Mouse (Mus musculus) retina, postnatal 1 day (tissue): ENCODE data around the gene Hcfc1r1.
A peak's percentile ranks its signal among the peaks of the same experiment; 100 is the strongest.

Source experiments
- DNase-seq: peaks from one replicate; pipeline ENCODE4 v3.0.0-alpha.2; 2012

Gene Hcfc1r1

DNA sequence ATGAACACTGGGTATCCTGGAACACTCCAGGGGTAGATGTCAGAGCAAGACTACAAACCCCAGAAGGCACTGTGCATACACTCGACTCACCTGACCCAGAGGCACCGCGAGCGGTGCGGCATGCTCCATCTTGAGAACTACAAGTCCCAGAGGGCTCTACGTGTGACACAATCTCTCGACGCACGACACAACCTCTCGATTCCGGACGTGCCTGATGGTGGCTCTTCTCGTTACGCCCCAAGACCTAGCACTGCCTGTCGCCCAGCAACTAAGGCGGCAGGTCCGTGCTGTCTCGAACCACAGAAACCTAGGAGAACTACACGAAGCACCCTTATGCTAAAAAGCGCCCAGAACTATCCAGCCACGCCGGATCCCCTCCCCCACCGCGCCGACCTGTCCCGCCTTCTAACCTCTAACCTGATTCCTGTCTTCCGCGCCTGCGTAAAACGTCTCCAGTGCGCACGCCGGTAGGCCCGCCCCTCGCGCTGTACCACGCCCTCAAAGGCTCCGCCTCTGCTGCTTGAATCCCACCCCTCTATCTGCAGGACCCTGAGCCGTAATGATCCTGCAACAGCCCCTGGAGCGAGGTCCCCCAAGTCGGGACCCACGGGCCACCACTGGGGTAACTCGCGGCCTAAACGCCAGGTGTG lies at the start of gene Hcfc1r1, which contains the start of gene Thoc6:
TSS of gene Hcfc1r1 (plus strand) at position 173 of the 650 bp plus-strand sequence.
TSS of gene Thoc6 (minus strand) at position 459 of the 650 bp plus-strand sequence.
- DNase-seq: peak; percentile 96

DNA sequence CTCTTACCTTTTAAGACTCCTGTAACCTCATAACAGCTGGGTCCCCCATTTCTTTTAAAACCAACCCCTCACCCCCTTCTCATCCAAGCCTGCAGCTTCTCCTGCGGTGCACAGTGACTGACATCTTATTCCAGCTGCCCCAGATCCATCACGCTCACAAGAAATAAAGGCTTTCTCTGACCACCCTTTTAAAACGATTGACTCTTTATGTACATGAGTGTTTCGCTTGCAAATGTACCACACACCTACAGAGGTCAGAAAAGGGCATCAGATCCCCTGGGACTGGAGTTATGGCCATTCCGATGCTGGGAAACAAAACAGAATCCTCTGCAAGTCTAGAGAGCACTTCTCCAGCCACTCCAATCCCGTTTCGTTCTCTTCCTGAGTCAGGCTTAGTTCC lies 45.6 kb upstream of the Hcfc1r1 start:
- no peak for DNase-seq

DNA sequence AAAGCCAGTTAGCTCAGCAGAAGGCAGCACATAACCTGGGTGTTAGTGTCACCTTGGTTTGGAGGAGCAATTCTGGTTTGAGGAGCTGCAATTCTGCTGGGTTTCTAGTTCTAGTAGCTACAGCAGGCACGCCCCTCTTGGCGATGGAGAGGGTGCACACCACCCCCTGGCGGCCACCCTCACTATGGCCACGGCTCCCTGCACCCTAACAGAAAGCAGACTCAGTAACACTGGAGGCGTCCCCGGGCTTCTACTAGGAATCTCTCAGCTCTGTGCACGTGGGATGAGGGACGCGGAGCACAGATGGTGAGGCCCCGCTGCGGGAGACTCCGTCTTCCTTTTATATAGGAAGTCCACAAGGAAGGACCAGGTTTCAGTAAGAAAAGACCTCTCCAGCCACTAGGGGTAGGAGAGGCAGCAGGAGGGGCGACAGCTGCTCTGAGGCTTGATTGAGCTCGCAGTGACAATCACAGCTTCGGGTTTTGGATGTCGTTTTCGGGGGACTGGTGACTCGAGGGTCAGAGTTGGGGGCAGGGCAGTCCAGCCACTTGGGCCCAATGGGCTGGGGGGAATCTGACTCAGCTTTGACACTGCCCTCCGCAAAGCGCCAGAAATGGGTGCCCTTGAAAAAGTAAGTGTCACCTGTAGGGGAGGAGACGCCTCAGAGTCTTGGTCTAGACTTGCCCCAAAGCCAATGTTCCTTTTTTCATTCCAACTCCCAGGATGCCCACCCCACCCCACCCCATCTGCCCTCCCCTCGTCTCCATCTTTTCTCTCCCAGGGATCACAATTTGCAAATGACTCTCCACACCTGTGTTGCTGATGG lies 43.0 kb upstream of the Hcfc1r1 start:
- peak; percentile 84 for DNase-seq

DNA sequence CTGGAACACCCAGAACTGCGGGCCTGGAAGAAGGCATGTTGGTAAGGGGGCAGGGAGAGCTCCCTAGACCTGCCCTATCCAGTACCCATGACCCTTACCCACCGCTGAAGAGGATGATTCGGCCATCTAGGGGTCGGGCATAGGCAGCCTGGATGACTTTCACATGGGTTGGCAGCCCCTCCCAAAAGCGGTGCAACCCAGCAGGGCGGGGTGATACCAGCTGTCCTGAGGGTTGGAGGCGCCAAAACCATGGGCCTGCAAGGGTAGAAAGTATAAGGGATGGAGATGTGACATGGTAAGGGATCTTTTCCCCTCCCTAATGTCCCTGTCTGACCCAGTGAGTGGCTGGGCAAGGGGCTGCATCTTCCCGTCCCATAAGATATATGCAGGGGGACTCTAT lies 42.2 kb upstream of the Hcfc1r1 start:
- DNase-seq: no peak

DNA sequence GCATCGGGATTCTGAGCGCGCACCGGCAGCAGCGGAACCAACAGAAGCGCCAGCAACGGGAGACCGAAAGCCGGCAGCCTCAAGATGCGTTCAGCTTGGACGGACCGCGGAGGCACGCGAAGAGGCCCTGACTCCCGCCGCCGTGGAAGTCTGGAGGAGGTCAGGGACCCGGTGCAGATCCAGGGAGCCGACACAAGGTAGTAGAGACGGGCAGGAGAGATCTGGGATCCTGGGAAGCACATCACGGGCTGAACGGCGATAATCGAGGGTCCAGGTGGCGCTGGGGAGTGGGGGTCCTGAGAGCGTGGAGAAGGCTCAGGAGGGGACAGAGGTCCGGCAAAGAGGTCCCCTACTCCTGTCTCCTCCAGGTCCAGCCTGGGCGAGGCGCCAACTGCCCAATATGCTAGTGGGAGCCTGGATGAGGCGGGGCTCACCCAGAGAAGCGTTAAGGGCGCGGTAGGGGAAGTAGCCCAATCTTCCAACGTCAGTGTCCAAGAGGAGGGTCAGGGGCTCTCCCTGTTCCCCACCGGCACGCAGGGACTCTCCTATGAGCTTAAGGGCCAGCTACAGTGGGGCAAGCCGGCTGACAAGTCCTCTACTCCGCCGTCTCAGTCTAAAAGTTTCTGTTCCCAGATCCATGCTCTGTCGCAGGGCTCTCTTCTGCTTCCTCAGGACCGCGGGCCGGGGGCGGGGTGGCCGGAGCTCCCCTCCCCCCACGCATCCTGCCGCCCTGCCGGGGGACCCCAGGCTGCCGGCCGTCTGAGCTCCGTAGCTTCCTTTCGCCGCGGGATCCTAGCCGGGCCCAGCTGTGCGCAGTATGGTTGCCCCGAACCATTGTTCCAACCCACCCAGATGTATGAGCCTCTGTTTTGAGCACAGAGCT lies 28.5 kb upstream of the Hcfc1r1 start, which contains the start of gene Mmp25:
TSS of gene Mmp25 (minus strand) at position 665 of the 883 bp plus-strand sequence.
- peak; percentile 43 for DNase-seq

DNA sequence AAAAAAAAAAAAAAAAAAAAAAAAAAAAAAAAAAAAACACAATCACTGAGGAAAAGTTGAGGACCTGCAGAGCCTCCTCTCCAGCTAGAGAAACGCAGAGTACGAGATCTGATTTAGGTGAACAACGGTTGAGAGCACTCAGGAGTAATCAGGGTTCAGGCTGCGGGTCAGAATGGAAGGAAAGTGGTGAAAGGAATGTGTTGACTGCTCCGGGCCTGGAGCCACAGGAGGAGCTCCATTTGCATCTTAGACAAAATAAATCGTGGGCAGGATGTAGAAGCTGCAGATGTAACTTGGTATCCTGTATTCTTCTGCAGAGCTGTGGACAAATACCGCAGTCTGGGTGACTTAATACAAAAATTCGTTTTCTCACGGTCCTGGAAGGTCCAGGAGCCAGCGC lies 27.5 kb upstream of the Hcfc1r1 start:
- DNase-seq: no peak

DNA sequence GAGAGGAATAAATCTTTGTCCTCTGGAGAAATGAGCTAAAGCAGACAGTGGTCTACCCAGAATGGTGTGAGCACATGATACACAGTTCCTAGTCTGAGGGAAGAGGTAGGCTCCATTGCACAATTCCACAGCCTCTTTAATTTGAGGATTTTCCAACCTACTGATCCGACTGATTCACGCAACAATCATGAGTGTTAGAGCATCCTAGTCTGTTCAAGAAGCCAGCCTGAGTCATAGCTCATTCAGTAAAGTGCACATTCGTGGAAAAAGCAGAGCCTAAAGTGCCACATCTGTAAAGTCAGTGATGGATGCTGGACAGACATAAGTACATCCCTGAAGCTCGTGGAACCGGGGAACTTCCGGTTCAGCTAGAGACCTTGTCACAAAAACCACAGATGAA lies 22.0 kb upstream of the Hcfc1r1 start:
- no peak for DNase-seq

DNA sequence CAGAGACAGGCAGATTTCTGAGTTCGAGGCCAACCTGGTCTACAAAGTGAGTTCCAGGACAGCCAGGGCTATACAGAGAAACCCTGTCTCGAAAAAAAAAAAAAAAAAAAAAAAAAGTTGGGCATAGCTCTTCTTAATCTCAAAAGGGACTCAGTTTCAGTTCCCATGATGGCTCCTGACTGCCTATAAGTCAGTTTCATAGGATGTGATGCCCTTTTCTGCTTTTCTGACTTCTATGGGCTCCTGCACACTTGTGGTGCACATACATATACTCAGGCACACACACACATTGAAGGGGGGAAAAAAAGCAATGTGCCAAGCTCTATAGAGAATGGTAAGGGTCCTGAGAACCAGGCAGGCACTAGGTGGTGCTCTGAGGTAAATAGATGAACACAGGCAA lies 20.1 kb upstream of the Hcfc1r1 start:
- DNase-seq: no peak

DNA sequence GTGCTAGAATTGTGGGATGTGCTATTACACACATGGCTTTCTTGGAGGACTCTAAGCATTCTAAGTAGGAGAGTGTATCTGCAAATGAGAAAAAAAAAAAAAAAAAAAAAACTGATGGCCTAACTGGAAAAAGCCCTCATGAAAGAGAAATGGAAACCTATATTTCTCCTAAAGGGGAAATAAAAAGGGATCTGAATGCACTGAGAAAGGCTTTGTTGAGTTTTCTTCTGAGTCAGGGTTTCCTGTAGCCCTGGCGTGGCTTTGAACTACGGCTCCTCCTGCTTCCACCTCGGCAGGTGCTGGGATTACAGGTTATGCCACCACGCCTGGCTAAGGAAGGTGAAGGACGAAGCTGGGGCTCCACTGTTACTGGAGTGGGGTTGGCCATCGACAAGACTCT lies 19.4 kb upstream of the Hcfc1r1 start:
- no peak for DNase-seq

DNA sequence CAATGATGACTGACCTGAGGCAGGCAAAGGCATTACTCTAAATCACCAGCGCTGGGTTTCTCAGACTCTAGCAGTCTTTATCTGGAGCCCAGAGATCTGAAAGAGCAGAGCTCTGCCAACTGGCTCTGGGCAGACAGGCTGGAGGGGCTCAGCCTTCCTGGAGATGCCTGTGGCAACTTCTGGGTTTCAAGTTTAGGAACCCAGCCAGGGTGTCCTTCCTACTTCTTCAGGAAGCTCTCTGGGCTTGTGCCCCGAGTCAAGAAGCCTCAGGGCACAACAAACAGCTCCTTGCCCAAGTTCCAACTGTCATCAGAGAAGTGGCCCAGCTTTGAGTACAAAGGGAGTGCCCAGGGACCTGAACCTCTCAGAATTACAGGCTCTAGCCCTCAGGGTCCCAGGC lies 19.0 kb upstream of the Hcfc1r1 start:
- DNase-seq: no peak

DNA sequence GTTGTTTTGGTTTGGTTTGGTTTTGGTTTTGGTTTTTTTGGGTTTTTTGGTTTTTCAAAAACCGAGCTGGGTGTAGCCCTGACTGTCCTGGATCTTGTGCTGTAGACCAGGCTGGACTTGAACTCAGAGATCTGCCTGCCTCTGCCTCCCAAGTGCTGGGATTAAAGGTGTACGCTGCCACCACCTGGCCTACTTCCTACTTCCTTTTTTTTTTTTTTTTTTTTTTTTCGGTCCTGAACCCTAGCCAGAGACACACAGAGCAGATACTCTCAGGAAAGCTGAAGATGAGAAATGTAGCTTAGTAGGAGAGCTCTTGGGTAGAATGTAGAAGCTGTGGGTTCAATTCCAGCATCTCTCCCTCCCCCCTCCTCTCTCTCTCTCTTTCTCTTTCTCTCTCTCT lies 14.9 kb upstream of the Hcfc1r1 start:
- DNase-seq: no peak

DNA sequence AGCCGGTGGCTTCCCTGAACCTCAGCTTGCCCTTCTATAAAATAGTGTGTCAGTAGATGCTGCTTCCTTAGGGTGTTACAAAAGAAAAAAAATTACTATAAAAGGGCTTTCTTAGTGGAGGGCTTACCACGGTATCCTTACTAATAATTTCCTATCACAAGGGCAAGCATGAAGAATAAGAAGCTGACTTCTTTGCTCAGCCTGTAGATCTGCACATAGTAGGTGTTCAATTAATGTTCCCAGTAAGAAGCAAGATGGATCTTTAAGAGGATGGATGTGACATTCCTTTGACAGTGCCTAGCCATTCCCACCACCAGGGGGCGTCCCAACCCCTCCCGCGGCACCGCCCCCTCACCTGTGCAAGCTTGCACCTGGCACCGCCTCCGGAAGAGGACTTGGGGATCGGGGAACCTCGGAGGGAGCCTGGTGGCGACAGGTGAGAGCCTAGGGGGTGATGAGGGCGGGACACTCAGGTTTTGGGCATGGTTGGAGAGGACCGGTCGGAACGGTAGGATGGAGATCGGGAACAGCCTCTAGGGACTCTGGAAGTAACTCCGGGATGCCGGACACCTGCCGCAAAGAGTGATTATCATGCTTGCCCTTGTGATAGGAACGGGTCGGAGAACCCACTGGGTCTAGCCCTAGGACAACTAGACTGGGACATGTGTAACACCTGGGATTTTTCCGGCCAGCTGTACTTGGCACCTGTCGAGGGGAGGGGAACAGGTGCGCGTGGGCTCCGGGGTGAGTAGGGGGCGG lies 13.1 kb upstream of the Hcfc1r1 start, which contains the start of gene Bicdl2:
TSS of gene Bicdl2 (plus strand) at position 390 of the 759 bp plus-strand sequence.
- DNase-seq: peak; percentile 16

DNA sequence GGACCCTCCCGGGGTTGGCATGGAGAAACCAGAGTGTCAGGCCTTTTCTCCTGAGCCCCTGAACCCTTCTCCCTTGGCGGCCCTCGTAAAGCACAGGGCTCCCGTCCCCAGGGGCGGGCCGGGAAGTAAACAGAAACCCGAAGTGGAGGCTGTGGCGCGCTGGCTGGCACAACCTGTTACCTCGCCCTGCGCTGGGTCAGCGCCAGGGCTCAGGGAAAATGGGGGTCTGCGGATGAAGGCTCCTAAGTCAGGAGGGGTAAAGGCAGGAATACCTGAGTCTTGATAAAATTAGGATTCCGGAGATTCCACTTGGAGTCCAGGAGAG lies 12.6 kb upstream of the Hcfc1r1 start:
- DNase-seq: no peak

DNA sequence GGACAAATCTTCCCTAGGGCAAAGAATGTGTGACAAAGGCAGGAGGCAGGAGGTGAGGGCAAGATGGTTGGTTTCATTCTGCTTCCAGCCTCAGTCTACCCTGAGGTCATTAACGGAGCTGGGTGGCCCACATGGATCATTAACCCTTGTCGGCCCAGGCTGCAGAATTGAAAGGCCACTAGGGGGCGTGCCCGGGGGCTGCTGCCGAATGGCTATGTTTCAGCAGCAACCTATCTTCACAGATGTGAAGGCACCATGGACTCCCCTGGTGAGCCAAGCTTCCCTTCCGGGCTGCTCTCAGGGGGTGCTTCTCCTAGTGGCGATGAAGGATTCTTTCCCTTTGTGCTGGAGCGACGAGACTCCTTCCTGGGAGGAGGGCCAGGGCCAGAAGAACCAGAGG lies 11.9 kb upstream of the Hcfc1r1 start:
- DNase-seq: peak; percentile 34

DNA sequence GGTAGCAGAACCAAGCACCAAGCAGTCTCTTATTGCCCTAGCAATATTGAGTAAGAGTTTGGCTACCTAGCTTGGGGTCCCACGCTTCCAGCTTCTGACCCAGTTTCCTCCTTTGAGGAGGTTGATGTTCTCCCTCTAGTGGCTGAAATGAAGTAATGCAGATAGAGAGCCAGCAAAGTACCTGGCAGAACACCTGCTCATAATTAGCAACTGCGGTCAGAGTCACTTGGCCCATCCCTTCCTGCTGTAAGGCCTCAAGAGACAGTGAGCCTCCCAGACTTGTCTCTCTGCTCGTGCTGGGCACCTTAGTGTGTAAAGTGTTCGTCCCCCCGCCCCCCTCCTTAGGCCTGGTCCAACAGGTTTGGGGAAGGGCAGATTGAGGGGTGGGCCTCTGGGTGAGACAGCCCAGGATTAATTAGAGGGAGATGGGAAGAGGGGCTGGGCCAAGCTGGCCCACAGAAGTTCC lies 8.8 kb upstream of the Hcfc1r1 start:
- peak; percentile 74 for DNase-seq

DNA sequence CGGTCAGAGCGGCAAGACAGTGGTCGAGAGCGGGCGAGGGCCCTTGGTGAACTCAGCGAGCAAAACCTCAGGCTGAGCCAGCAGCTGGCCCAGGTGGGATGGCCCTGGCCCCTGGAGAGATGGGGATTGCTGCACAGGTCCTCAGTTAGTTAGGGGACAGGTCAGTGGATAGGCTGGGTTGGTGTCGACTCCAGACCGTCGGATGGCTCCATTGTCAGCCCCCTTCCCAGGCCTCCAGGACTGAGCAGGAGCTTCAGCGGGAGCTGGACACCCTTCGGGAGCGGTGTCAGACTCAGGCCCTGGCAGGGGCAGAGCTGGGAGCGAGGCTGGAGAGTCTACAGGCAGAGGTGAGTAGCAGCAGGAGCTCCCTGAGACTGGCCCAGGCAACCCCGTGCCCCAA lies 7.9 kb upstream of the Hcfc1r1 start:
- DNase-seq: no peak

DNA sequence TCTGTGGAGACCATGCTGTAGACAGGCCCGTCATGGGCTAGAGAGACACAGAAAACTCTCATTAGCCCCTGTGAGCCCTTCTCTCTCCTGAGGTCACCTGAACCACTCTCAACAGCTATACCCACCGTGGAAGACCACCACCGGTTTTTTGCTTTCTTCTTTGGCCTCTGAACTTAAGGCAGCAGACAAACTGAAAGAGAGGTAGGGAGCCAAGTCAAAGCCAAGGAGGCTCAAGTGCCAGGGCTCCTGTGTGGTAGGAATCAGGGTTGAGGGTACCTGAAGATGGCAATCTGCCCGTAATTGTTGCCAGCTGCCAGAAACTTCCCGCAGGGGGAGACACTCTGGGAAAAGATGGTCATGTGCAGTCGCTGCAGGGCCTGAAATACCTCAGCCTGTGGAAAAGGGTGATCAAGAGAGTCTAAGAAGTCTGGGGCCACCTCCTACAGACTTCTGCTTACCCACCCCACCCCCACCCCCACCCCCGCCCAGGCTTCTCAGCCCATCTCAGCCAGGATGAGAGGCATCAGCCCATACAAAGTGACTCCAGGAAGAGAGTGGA lies 2.8 kb upstream of the Hcfc1r1 start:
- DNase-seq: no peak

DNA sequence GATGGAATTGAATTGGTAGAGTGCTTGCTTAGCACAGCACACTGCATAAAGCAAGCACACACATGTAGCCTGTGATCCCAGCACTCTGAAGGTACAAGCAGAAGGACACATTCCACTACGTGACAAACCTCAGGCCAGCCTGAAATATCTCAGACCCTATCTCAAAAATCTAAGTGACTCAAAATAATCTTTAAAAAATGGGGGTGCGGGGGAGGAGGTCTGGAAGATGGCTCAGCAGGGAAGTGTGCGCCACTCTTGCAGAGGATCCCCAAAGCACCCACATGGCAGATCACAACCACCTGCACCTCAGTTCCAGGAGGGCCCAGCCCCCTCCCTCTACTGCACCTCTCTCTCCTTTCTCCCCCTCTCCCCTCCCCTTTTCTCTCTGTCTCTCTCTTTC lies 1.9 kb upstream of the Hcfc1r1 start:
- no peak for DNase-seq

DNA sequence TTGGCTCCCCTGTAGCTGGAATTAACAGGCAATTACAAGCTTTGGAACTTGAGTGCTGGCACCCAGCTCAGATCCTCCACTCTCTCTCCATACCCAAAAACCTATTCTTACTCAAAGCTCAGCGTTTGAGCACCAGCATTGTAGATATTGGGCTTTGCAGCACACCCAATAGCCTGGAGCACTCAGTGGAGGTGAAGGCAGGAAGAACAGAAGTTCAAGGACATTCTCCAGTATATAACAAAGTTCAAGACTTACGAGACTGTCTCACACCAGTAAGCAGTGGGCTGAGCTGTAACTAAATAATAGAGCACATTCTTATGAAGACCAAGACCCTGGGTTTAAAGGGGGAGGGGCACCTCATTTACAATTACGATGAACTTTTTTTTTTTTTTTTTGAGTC lies 635 bp upstream of the Hcfc1r1 start:
- no peak for DNase-seq

DNA sequence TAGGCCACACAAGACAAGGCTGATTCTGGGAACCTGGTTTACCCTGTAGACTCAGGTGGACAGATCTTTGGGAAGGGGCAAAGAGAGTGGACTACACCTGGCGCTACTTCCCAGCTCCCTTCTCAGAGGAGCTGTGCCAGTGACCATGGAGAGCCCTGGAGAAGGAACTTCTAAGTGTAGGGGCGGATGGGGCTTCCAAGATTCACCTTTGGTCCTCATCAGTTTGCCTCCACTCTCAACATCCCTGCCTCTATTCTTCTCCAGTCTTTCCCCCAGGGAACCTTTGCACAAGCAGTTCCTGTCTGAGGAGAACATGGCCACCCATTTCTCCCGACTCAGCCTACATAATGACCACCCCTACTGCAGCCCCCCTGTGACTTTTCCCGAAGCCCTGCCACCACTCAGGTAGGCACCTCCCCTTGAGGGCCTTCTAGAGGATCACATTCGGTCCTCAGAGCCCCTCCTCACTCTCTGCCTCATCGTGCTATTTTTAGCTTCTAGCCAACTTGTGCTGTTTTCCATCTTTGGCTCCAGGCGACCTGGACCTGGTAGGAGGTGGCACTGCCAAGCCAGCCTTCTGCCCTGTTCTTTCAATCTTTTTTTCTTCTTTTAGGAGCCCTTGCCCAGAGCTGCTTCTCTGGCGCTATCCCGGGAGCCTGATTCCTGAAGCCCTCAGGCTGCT lies 1.0 kb downstream of the Hcfc1r1 start:
- DNase-seq: no peak

DNA sequence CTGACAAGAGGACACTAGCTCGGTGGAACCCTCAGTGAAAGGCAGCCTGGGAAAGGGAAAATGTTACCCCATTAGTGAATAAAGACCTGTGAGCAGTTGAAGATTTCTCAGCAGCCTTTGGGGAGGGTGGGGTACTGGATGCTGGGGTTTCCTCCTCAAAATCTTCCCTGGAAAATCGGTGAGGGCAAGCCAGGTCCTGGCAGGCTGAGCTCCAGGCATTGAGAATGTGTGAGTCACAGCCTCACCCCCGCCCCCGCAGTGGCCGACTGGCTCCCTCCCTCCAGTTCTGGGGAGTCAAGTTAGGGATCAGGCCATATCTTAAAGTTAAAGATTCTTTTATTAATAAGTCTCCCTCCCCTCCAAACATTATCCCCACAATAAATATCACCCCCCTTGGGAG lies 1.7 kb downstream of the Hcfc1r1 start:
- no peak for DNase-seq
